Mouse (Mus musculus) liver, embryonic 13.5 days (tissue): ENCODE data around the gene Stard13. TPM values are rescaled to one million over a fixed set of nuclear protein-coding genes. Genes with fewer than 3 reads are reported as not detected.

Experiments used
- ATAC-seq: fragments of 200-750 bp; cut with Nextera tagmentation; 2 replicates; pipeline ENCODE4 v1.8.0; 2017; ENCODE audit warnings: low read depth, mild to moderate bottlenecking, moderate number of reproducible peaks, moderate library complexity
- DNase-seq: peaks from one replicate; pipeline ENCODE4 v3.0.0; 2022
- H3K27ac ChIP-seq: fragments of 300-500 bp; sonication (generic); 2 replicates; pipeline ENCODE4 v1.5.1; 2015; ENCODE audit warnings: moderate library complexity, mild to moderate bottlenecking, inconsistent platforms
- H3K27me3 ChIP-seq: fragments of 300-500 bp; sonication (generic); 2 replicates; pipeline ENCODE4 v1.6.1; 2015; ENCODE audit warnings: mild to moderate bottlenecking, inconsistent platforms
- H3K36me3 ChIP-seq: fragments of 300-500 bp; sonication (generic); 2 replicates; pipeline ENCODE4 v1.6.1; 2015; ENCODE audit warnings: mild to moderate bottlenecking, inconsistent platforms
- H3K4me1 ChIP-seq: fragments of 300-500 bp; sonication (generic); replicated peaks from 2 replicates; pipeline ENCODE4 v1.6.1; 2015; ENCODE audit warnings: inconsistent platforms
- H3K4me2 ChIP-seq: fragments of 300-500 bp; sonication (generic); 2 replicates; pipeline ENCODE4 v1.6.1; 2015; ENCODE audit warnings: inconsistent platforms, mild to moderate bottlenecking, moderate library complexity
- H3K4me3 ChIP-seq: fragments of 300-500 bp; sonication (generic); replicated peaks from 2 replicates; pipeline ENCODE4 v1.5.1; 2015; ENCODE audit warnings: mild to moderate bottlenecking, inconsistent platforms
- H3K9ac ChIP-seq: fragments of 300-500 bp; sonication (generic); 2 replicates; pipeline ENCODE4 v1.6.1; 2015; ENCODE audit warnings: mild to moderate bottlenecking, inconsistent platforms
- H3K9me3 ChIP-seq: fragments of 300-500 bp; sonication (generic); replicated peaks from 2 replicates; pipeline ENCODE4 v1.6.1; 2016; ENCODE audit warnings: inconsistent platforms
- WGBS: fragments of 180-500 bp; shearing (Covaris S2); methylation state at CpG from one replicate; pipeline ENCODE4 v1.1.7; 2015; ENCODE audit not compliant: insufficient replicate concordance; 5-methylcytosine and 5-hydroxymethylcytosine counted together
- polyA plus RNA-seq: library from polyadenylated mRNA; unstranded; fragments of >200 nt; fragmentation: Nextera tagmentation; extraction: Ambion mirVana; gene quantifications from 2 replicates; pipeline ENCODE4 v1.2.1, GENCODE M21; 2015

The Stard13 gene
- polyA plus RNA-seq, 1 experiment from 2014 or later, result 1.2 TPM

DNA sequence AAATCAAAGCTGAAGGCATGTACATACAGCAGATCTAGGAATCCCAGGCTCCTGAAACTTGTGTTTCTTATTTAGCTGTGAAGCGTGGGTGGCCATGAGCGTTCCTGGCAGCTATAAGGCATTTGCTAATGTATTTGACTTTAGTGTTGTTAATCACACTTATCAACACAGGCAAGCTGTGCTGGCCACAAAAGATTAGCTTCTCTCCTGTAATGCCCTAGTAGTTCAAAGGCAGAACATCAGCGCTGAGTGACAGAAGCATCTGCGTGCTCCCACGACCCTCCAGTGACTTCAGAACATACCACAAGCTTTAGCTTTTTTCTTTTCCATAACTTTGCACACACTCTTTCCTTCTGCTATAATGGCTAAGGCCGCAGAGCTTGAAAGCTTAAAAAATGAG lies 97.7 kb downstream of the Stard13 start:
- peak; percentile 72 for ATAC-seq
- Histone ChIP-seq H3K27me3 (no peaks in the 10 kb centered on the region), H3K9ac (no peak overlapping the region), H3K4me3 (no peak overlapping the region), H3K4me1 (peaks cover 17% of the 10 kb centered on the region), H3K36me3 (no peaks in the 10 kb centered on the region), H3K27ac (no peak overlapping the region), H3K9me3 (no peaks in the 10 kb centered on the region), H3K4me2 (no peak overlapping the region)
- WGBS, result 25% methylated on average over 6 of the region's 6 CpGs
- peak; percentile 20 for DNase-seq

DNA sequence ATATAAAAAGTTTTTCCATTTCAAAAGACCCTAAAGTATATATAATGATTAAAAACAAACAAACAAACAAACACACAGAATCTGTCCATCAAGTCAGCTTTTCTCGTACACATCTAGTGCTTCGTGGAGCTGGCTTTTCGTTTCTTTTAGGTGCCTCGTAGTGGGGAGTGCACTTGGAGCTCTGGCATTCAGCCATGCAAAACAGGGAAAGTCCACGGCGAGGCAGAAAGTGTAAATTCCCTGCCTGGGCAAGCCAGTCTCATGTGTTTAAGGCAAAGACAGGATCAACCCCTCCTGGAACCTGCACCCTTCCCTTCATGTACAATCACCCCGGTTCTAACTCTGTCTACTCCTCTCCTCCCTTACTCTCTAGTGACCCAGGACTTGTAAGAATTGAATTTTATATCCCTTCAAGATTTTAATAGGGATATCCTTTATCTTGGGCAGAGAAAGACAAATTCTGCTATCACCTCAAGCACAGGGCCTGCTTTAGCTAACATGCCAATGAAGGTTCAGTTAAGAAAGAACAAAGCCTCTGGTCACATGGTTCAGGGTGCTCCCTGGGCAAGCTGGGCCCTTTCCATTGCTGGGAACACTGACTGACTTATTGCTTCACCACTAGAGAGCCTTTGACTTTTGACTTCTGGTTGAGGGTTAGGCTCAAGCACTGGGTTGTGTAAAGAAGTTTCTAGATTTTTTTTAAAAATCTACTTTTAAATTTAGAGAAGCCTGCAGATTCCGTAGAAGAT lies 98.4 kb downstream of the Stard13 start:
- ATAC-seq (peak; percentile 33; the same call in 1 of the 2 replicates), DNase-seq (no peak)
- Histone ChIP-seq H3K27ac (no peak overlapping the region), H3K4me1 (peaks cover 17% of the 10 kb centered on the region), H3K36me3 (no peaks in the 10 kb centered on the region), H3K4me2 (no peak overlapping the region), H3K9me3 (no peaks in the 10 kb centered on the region), H3K4me3 (no peak overlapping the region), H3K27me3 (no peaks in the 10 kb centered on the region), H3K9ac (no peak overlapping the region)
- WGBS, result 73% methylated on average over 8 of the region's 8 CpGs

DNA sequence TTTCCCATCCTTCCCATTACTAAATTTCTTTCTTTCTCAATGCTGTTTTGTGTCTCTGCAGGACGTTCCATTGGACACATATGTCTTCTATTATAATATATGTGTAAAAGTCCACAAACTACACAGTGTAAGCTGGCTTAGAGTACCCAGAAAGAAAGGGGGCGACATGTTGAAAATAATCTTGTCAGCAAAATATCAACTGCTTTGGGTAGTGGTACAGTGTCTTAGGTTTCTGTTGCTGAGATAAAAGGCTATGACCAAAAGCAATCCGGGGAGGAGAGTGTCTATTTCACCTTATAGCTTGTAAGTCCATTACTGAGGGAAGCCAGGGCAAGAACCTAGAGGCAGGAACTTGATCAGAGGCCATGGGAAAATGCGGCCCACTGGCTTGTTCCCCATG lies 99.4 kb downstream of the Stard13 start:
- no peaks in the 10 kb centered on the region for H3K27me3 ChIP-seq
- no peak overlapping the region for H3K4me3 ChIP-seq
- no peak overlapping the region for H3K4me2 ChIP-seq
- no peak overlapping the region for H3K9ac ChIP-seq
- H3K4me1 ChIP-seq, result peaks cover 17% of the 10 kb centered on the region
- ATAC-seq, result no peak
- no peaks in the 10 kb centered on the region for H3K9me3 ChIP-seq
- WGBS, result 73% methylated on average over 4 of the region's 4 CpGs
- no peak overlapping the region for H3K27ac ChIP-seq
- DNase-seq, result no peak
- no peaks in the 10 kb centered on the region for H3K36me3 ChIP-seq

DNA sequence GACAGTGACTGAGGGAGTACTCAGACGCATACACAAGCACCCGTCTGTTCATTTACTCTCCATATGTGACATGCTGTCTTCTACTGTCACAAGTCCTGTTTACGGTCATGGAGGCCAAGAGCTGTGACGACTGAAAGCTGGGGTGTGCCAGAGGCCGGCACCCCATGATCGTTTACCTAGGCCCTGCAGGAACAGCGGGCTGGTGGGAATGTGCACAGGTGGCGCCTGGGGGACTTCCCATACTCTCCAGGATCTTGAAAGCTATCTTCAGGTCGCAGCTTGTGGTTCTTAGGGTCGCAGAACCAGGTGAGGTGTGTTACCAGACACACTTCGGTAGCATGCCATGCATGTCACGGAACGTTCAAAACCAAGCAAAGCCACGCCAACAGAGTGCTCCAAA lies 99.9 kb downstream of the Stard13 start:
- no peak for ATAC-seq
- DNase-seq, result no peak
- Histone ChIP-seq H3K36me3 (no peaks in the 10 kb centered on the region), H3K4me1 (peaks cover 17% of the 10 kb centered on the region), H3K4me2 (no peak overlapping the region), H3K4me3 (no peak overlapping the region), H3K9ac (no peak overlapping the region), H3K27me3 (no peaks in the 10 kb centered on the region), H3K9me3 (no peaks in the 10 kb centered on the region), H3K27ac (no peak overlapping the region)
- WGBS, result 80% methylated on average over 14 of the region's 14 CpGs

DNA sequence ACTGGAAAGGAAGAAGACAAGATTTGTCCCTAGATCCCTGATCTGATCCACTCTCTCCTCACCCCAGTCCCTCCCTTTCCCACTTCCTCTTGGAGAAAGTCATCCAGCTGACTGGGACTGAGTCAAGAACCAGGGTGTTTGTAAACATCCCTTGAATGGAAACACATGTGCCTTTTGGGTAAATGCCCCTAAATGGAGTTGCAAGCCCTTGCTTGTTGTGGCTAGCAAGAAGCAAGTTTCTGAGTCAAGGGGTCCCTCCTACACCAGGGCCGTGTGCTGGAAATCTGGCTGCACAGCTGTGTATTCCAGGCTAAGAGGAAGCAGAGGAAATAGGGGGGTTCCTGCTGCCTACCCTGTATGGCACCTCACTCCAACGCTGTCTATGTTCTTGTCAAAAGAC lies 103.9 kb downstream of the Stard13 start:
- H3K4me1 ChIP-seq, result peaks cover 6% of the 10 kb centered on the region
- no peak overlapping the region for H3K4me3 ChIP-seq
- H3K9me3 ChIP-seq, result no peaks in the 10 kb centered on the region
- 30% methylated on average over 2 of the region's 2 CpGs for WGBS
- DNase-seq (no peak), ATAC-seq (no peak)
- no peak overlapping the region for H3K9ac ChIP-seq
- no peak overlapping the region for H3K4me2 ChIP-seq
- H3K27ac ChIP-seq, result no peak overlapping the region
- H3K27me3 ChIP-seq, result no peaks in the 10 kb centered on the region
- H3K36me3 ChIP-seq, result no peaks in the 10 kb centered on the region

DNA sequence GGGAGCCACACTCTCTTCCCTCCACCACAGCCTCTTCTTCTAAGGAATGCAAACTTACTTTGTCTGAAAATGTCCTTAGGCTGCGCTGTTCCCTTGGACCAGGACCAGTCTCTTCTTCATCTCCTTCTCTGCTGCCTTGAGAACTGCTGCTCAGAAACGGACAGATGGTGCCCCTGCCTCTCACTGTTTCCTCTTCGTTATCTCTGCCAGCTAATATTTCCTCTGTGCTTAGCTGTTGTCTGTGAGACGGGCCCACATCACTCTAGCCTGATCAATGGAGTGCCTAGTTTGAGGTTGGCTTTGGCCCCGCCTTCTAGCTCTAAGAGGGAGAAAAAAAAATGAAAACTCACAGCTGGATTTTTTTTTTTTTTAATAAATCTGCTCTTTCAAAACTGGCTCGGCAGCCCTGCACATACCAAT lies 106.3 kb downstream of the Stard13 start:
- 11% methylated on average over 6 of the region's 6 CpGs for WGBS

DNA sequence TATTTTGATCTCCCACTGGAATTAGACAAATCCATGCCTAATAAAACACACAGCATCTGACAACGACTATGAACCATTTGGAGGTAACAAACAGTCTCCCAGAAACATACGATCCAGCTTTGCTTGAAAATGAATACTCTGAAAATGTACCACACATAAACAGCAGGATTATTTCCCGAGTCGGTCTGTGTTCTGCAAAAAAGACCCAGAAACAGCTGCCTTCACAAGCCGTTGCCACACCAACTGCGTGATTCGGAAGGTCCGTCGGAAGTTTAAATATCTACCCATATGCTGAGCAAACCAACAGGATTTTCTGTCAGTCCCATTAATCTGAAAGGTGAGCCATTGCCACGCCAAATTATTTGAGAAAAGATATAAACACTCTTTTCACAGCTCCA lies 107.0 kb downstream of the Stard13 start:
- no peak for ATAC-seq
- H3K9ac ChIP-seq, result no peak overlapping the region
- H3K27me3 ChIP-seq, result no peaks in the 10 kb centered on the region
- no peak for DNase-seq
- no peaks in the 10 kb centered on the region for H3K36me3 ChIP-seq
- H3K4me3 ChIP-seq, result no peak overlapping the region
- peaks cover 6% of the 10 kb centered on the region for H3K4me1 ChIP-seq
- no peak overlapping the region for H3K4me2 ChIP-seq
- no peak overlapping the region for H3K27ac ChIP-seq
- no peaks in the 10 kb centered on the region for H3K9me3 ChIP-seq
- 61% methylated on average over 10 of the region's 10 CpGs for WGBS

More for the DNA sequence above, 106.3 kb downstream of the Stard13 start:
- Histone ChIP-seq H3K4me2 (0 out of 2 replicates have a peak overlapping the region, but pooled peaks have one; percentile 8), H3K9me3 (no peaks in the 10 kb centered on the region), H3K27me3 (no peaks in the 10 kb centered on the region), H3K27ac (no peak overlapping the region), H3K36me3 (no peaks in the 10 kb centered on the region), H3K9ac (no peak overlapping the region), H3K4me1 (peaks cover 6% of the 10 kb centered on the region), H3K4me3 (no peak overlapping the region)
- DNase-seq (no peak), ATAC-seq (peak; percentile 62; the same call in 1 of the 2 replicates)

DNA sequence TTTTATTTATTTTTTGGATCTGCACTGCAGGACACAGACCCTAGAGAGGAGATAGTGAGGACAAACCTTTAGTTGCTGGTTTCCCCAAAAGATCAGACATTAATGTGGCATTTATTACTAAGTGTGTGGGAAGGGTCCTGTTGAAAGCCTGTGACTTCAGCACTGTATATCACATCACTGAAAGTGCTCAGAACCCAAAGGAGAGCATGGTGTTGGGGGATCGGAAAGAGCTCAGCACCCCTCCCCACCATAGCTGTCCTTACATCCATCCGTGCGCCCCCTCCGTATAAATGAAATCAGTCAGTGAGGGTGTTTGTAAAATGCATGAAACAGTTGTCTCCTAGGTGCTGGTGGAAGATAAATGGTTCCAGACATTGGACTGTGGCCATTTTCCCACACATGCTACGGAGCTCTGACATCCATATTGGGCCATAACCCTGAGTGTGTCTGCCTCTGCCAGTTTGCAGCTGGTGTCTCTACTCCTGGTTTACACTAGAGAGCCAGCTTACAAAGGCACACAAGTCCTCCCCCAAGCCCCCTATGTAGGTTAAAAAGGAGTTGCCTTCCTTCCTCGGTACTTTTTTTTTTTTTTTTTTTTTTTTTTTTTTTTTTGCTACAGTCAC lies 107.5 kb downstream of the Stard13 start:
- WGBS, result 68% methylated on average over 6 of the region's 6 CpGs
- Histone ChIP-seq H3K4me3 (no peak overlapping the region), H3K4me2 (no peak overlapping the region)

DNA sequence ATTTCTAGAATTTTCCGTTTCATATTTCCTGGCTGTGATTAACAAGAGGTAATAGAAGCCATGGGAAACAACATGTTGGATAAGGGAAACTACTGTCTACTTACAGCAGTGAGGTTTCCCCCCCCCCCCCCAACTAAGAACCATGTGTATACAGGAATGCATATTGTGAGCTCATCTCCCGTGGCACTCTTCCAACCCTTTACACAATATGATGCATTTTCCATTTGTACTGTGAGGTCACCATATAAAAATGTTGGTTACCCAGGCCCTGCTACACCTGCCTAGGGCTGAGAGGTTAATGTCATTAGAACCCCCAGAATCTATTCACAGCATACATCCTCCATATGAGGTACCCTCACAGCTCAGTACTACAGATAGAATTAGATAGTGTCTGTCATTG lies 115.8 kb downstream of the Stard13 start:
- Histone ChIP-seq H3K4me2 (no peak overlapping the region), H3K9ac (no peak overlapping the region), H3K9me3 (no peaks in the 10 kb centered on the region), H3K27ac (no peak overlapping the region), H3K27me3 (no peaks in the 10 kb centered on the region), H3K4me1 (no peaks in the 10 kb centered on the region), H3K36me3 (no peaks in the 10 kb centered on the region), H3K4me3 (no peak overlapping the region)
- ATAC-seq (no peak), DNase-seq (no peak)
- WGBS, result 66% methylated on average over 2 of the region's 2 CpGs

More for the DNA sequence above, 107.5 kb downstream of the Stard13 start:
- Histone ChIP-seq H3K9me3 (no peaks in the 10 kb centered on the region), H3K36me3 (no peaks in the 10 kb centered on the region), H3K27me3 (no peaks in the 10 kb centered on the region), H3K9ac (no peak overlapping the region), H3K4me1 (peaks cover 6% of the 10 kb centered on the region), H3K27ac (no peak overlapping the region)
- no peak for DNase-seq
- ATAC-seq, result no peak

DNA sequence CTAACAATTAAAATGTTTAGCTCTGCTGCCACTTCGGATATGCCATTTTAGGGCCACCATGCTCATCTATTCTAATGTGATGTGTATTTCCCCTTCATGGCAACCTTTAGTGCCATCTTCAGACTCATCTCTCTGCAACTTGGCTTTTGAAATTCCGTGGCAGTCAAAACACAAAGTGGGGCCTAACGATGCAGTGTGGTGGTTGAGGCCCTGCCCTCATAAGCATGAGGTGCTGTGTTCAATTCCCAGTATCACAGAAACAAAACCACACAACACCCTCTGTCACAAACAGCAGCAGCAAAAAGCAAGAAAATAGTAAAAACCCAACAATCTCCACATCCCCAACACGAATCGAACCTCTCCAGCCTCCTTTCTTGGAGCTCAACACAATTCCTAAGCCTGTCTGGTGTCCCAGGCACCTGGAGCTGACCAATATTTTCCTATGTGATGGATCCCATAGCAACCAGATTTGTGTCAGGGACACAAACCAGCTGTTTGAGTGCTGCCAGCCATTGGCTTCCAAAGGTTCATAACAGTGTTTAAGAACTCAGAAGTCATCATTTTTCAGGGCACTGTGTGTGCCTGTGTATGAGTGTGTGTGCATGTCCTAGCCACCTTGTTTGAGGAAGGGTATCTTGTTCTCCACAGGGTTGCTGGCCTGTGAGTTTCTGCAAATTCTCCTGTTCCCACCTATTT lies 117.3 kb downstream of the Stard13 start:
- ATAC-seq (no peak), DNase-seq (no peak)
- WGBS, result 67% methylated on average over 5 of the region's 5 CpGs

DNA sequence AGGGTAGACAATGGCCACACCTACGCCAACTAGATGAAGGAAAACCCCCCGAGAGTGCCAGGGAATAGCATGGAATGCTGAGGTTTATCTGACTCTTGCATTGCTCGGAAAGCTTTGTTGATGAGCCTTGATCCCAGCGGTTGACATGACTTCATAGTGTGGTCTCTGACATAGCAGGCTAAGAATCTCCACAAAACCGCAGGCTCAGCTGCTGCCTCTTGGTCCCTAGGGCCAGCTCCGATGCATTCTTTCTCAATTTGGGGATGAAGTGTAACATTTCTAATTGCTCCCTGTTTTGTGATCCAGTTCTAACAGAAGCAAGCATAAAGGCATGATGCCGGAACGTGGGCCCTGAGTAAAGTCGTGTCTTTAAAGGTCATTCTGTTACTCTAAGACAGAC lies 120.9 kb downstream of the Stard13 start:
- 66% methylated on average over 9 of the region's 9 CpGs for WGBS
- Histone ChIP-seq H3K27me3 (no peaks in the 10 kb centered on the region), H3K4me1 (no peaks in the 10 kb centered on the region), H3K4me2 (no peak overlapping the region), H3K9me3 (no peaks in the 10 kb centered on the region), H3K27ac (no peak overlapping the region), H3K4me3 (no peak overlapping the region), H3K9ac (no peak overlapping the region), H3K36me3 (no peaks in the 10 kb centered on the region)
- DNase-seq (no peak), ATAC-seq (no peak)

More for the DNA sequence above, 117.3 kb downstream of the Stard13 start:
- Histone ChIP-seq H3K9me3 (no peaks in the 10 kb centered on the region), H3K27me3 (no peaks in the 10 kb centered on the region), H3K4me2 (no peak overlapping the region), H3K4me3 (no peak overlapping the region), H3K27ac (no peak overlapping the region), H3K9ac (no peak overlapping the region), H3K36me3 (no peaks in the 10 kb centered on the region), H3K4me1 (no peaks in the 10 kb centered on the region)
